Mouse (Mus musculus): ENCODE results near the gene Kirrel3.
A peak's percentile ranks its signal among the peaks of the same experiment; 100 is the strongest.

The Kirrel3 gene

DNA sequence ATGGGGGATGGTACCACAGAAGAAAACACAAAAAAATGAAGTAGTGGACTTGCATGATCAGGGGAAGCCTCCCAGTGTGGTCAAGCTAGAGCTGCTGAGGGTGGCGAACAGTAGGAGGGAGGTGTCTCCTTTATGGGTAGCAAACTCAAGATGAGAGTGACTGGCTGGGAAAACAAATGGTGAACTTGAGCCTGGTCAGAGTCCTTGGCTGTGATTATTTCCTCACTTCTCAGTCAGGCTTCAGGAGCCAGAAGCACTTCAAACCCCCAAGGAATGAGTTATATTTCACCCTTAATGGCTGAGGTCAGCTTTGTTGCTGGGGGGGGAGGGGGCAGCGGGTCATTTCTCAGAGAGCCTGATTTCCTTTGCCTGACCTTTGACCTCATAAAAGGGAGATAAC, 218.7 kb downstream of the Kirrel3 start:
- DNase-seq: no peak

GRCm38 (mm10) chr9:34706350-34706873, 220.7 kb downstream of the Kirrel3 start:
- DNase-seq: no peak

DNA sequence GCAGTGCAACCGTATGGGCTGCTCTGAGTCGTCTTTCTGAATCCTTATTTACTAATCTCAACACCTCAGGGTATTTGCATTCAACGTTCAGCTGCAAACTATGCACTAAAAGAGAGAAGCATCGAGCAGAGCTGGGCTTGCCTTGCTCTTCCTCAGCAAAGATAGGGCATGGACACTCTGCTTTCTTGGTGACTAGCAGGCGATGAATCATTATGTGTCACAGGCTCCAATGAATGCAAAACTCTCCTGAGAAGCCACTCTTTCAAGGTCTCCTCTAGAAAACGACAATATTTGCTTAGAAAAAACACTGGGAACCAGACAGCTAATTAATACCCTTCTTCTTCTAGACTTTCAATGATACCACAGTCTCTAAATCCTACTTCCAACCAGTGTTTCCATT, 223.0 kb downstream of the Kirrel3 start:
- DNase-seq: no peak

- no peak for DNase-seq
These were observed 226.3 kb downstream of the Kirrel3 start for GRCm38 (mm10) chr9:34711996-34712395.

GRCm38 (mm10) chr9:34712996-34713395, 227.3 kb downstream of the Kirrel3 start:
- no peak for DNase-seq

- no peak for DNase-seq
These were observed 227.8 kb downstream of the Kirrel3 start for GRCm38 (mm10) chr9:34713462-34713926.

DNA sequence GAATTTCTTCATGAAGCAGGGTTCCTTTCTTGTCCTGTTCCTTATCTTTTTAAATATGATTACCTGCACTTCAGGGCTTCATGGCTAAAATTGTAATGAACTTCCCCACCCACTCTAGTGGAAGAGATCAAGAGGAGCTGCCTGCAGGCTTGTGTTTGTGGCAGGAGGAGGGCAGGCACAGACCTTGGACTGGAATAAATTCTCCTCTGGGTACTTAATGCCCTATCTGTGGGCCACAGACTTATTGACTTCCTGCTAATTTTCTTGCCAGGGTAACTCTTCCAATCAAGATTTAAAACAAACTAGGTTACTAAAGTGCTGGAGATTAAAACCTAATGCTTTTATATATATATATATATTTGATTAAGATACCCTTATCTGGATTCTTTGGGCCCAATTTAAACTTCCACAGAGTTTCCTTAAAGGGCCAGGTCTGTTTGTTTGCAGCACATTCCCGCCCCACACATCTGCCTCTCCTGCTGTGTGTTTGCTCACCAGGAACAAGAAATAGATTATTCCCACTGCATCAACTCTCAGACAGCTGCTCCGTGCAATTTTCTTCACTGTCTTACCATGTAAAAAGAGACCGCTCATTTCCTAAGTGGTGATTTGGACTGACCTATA, 229.4 kb downstream of the Kirrel3 start:
- DNase-seq: no peak

DNA sequence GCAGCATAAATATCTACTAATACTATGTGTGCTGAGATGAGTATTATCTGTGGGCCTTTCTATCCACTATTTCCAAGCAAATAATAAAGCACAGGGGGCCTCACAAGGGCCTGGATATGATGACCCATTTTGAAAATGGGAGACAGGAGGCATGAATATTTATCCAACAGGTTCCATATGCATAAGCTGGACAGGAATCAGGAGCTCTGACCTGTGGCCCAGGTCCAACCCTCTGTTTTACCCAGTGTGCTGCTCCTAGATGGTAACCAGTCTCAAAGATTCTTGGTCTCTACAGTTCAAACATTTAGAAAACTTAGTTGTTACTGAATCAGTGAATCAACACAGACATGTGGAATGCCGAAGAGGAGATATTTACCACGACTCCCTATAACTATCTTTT, 230.8 kb downstream of the Kirrel3 start:
- DNase-seq: no peak

DNA sequence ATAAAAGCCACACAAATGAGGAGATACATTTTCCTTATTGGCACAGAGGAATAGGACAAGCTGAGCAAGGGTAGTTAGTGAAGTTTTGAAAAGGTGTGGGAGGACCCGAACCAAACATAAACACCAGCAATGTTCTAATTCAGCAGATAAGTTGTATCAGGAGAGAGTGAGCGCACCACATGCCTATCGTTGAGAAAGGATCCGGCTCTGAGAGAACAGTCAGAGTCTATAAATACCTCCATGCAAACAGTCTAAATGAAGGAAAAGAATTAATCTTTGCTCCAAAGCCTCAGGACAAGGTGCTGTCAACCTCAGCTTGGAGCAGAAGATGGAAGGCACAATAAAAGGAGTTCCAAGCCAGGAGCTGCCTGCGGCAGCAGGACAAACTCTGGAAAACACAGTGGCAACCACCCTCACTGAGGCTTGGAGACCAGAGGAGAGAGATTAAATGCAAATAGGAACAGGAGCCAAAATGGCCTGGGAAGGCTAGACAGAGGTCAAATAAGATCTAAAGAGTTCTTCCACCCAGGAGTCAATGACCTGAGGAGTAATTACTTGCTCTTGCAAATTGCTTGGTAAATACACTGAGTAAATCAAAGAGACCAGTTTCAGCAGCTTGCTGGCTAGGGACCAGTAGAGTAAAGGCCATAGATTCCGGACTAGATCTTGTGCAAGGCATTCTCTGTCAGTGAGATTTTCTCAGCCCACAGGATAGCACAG, 235.9 kb downstream of the Kirrel3 start:
- no peak for DNase-seq

DNA sequence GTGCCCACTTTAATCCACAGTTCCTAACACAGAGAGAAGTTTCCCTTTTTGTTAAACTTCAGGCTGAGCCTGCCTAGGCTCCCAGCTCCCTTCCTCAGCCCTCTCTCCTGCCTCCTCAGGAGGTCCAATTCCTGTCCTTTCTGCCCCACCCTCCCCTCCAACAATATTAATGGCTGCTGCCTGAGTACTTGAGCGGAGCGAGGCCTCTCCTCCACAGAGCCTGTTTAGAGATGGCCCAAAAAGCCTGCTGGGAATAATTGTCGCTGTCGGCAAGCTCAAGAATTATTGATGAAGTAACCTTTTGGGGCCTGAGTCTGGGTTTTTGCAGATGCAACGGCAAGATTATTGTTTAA, 236.5 kb downstream of the Kirrel3 start:
- no peak for DNase-seq

GRCm38 (mm10) chr9:34732507-34732906, 246.8 kb downstream of the Kirrel3 start:
- DNase-seq: no peak

DNA sequence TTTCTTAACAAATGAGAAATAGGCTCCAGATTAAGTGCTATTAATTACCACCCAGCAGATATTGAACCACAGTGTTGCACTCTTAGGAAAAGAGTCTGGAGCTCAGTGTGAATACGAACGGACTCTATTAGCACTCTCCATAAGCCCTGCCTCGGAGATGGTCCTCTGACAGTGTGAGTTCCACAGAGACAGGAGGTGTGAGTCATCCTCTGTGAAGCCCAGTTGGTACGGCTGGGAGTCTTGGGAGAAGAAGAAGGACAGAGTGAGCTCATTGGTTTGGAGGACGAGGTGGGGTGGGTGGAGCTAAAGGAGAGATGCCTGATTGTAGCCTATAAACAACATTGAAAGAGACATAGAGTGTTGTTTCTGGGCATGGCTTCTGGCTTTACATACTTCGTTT, 247.9 kb downstream of the Kirrel3 start:
- no peak for DNase-seq

DNA sequence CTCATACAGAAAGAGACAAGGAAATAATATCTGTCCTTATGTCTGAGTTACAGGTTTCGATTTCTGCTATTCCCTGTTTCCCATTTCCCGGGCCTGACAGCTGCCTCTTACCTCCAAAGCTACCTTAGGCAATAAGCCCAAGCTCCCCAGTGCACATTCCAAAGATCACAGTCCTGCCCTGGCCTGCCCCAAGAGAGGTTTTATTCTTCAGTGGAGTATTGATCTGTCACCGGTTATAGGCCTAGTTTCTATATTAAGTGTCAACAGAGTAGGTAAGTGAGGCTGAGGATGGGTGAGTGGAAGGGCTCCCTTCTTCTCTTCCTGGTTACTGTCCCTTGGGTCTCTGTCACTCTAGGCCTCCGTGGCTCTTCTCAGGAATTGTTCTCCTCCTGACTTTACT, 249.3 kb downstream of the Kirrel3 start:
- DNase-seq: no peak

- no peak for DNase-seq
These were observed 253.7 kb downstream of the Kirrel3 start for GRCm38 (mm10) chr9:34739431-34739830.

DNA sequence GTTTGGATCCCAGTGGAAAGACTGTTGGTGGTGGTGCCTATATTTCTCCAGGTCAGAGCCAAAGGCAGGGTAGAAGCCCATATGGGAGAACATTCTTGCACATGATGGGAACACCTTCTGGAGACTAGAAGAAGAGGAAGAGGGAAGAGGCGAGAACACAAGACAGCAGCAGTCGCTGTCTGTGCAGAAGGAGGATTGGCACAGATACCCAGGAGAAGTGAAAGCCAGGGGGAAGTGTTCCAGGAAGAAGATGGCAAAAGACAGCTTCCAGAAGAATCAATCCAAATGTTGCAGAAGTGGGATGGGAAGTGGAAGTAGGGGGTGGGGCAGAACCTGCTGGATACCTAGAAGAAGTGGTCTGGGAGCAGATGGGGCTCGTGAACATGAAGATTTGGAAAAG, 255.1 kb downstream of the Kirrel3 start:
- no peak for DNase-seq

GRCm38 (mm10) chr9:34748003-34748402, 262.3 kb downstream of the Kirrel3 start:
- no peak for DNase-seq

GRCm38 (mm10) chr9:34749161-34749560, 263.5 kb downstream of the Kirrel3 start:
- no peak for DNase-seq

- DNase-seq: no peak
These were observed 264.2 kb downstream of the Kirrel3 start for GRCm38 (mm10) chr9:34749877-34750276.

GRCm38 (mm10) chr9:34750887-34751286, 265.2 kb downstream of the Kirrel3 start:
- no peak for DNase-seq

GRCm38 (mm10) chr9:34752076-34752800, 266.5 kb downstream of the Kirrel3 start:
- no peak for DNase-seq

GRCm38 (mm10) chr9:34752801-34753170, 267.1 kb downstream of the Kirrel3 start:
- peak; percentile 47 for DNase-seq

- no peak for DNase-seq
These were observed 268.2 kb downstream of the Kirrel3 start for GRCm38 (mm10) chr9:34753891-34754290.

GRCm38 (mm10) chr9:34754523-34755097, 268.9 kb downstream of the Kirrel3 start:
- DNase-seq: no peak

GRCm38 (mm10) chr9:34756055-34756454, 270.4 kb downstream of the Kirrel3 start:
- no peak for DNase-seq

All from thymus, postnatal 14 days (tissue).